Mouse (Mus musculus) gastrocnemius, adult 2 months (tissue): Measurements from ENCODE around the gene Gm20865. TPM values are rescaled to one million over a fixed set of nuclear protein-coding genes. Genes with fewer than 3 reads are reported as not detected.
"Not testable (repeated sequence)": the region's sequence is repeated elsewhere in the genome, so short reads cannot be mapped to it uniquely, and the experiment has no call there.

Source experiments
- DNase-seq: peaks from one replicate; pipeline ENCODE4 v3.0.0; 2022
- H3K27ac ChIP-seq: fragments of 200-600 bp; 2 replicates; pipeline ENCODE4 v1.8.1; 2022; ENCODE audit warnings: mild to moderate bottlenecking
- H3K4me3 ChIP-seq: fragments of 200-600 bp; 2 replicates; pipeline ENCODE4 v1.8.1; 2022; ENCODE audit warnings: mild to moderate bottlenecking, moderate library complexity
- intact Hi-C: fragments of 180-260 bp; cut with DNase I; formaldehyde crosslinking; loops from one replicate; pipeline ENCODE4 v1.15.1; 2025
- long read RNA-seq, 2 experiments: library from polyadenylated mRNA; stranded (forward); transcript quantifications; one replicate each; pipeline ENCODE4 v2.0.0; 2021
- total RNA-seq, 2 experiments: library from RNA; stranded (reverse); gene quantifications; 2 replicates each; pipeline ENCODE4 v1.2.3; 2021

Gm20865 gene
- total RNA-seq, result not detected
- long read RNA-seq, experiment 1, result 0 reads
- long read RNA-seq, experiment 2, result 0 reads

GRCm38 (mm10) chrY:21241275-21241674 is at the start of gene Gm20865:
Gene Gm20865 (plus strand): TSS chrY:21241575.
- DNase-seq, H3K4me3 ChIP-seq, intact Hi-C loops, H3K27ac ChIP-seq: not testable (repeated sequence)

Other genes starting within 250 kb of the Gm20865 start
- not detected for gene Gm29866, start 247.9 kb upstream of the Gm20865 start, total RNA-seq
- gene Gm20909, start 77.0 kb upstream of the Gm20865 start, total RNA-seq, result not detected